Mouse (Mus musculus) cerebellum, adult 2 months (tissue): ENCODE data around the gene Lsamp.

ENCODE experiments used
- CTCF ChIP-seq: fragments of 200-500 bp; IDR thresholded peaks from 2 replicates; pipeline ENCODE4 v1.5.1; 2011; ENCODE audit warnings: low read depth, mild to moderate bottlenecking, control low read depth, low read length, moderate library complexity, borderline replicate concordance; ENCODE audit not compliant: insufficient read depth
- POLR2A ChIP-seq: fragments of 200-500 bp; IDR thresholded peaks from 2 replicates; pipeline ENCODE4 v1.6.1; 2011; ENCODE audit warnings: low read length, control low read depth, borderline replicate concordance; ENCODE audit not compliant: insufficient read depth

GRCm38 (mm10) chr16:40656347-40656746, 672.2 kb downstream of the Lsamp start:
- TF ChIP-seq POLR2A (no peak), CTCF (no peak)
